Mouse (Mus musculus): Measurements from ENCODE around the gene Tcf7l1.

Gene Tcf7l1

DNA sequence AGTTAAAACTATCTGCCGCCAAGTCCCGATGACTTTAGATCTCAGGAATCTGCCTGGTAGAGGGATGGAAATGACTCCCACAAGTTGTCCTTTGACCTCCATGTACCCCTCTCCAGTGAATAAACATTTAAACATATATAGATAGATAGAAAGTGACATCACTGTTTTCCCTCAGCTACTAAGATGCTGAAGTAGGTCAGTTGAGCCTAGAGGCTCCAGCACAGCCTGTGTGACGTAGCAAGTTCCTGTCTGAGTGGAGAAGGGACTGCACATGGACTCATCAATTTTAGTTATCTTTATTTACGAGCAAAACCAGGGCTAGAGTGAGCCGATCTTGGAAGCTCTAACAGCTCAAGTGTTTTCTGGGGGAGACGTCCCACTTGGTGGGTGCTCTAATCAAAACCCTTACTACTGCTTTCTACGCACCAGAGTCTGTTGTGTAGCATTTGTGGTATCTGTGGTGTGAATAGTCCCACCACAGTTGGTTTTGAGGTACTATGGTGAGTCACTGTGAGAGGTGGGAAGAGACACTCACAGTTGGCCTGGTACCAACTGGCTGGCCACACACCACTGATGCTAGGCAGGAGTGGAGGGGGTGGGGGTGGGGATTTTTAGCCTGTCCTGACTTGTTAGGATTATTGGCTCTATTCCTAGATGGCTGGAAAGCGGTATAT, 129.2 kb downstream of the Tcf7l1 start:
- no peak for DNase-seq (ENCODE audit: low spot score)

DNA sequence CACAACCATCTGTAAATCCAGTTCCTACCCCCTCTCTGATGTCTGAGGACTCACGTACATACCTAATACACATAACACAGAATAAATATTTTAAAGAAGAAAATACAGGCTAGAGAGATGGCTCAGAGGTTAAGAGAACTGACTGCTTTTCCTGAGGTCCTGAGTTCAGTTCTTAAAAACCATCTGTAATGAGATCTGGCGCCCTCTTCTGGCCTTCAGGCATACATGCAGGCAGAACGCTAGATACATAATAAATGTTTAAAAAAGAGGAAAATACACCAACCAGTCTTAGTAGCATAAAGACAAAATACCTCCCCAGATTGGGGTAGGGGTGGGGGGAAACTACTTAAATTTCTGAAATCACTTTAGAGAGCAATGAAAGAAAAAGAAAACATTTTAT, 131.0 kb downstream of the Tcf7l1 start:
- no peak for DNase-seq (ENCODE audit: low spot score)

DNA sequence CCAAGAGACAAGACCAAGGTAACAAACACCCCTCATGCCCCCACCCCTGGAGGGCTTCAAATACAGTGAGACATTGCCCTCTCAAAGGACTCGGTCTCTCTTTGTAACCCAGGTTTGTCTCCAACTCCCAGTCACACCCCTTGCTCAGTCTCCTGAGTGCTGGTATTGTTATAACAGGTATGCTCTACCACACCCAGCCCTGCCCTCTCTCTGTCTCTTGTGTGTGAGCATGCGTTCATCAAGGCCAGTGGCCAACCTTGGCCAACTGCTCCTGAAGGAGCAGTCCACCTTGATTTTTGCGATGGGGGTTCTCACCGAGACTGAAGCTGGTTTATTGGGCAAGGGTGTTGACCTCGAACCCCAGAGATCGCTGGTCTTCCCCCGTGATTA, 133.0 kb downstream of the Tcf7l1 start:
- no peak for DNase-seq (ENCODE audit: low spot score)

DNA sequence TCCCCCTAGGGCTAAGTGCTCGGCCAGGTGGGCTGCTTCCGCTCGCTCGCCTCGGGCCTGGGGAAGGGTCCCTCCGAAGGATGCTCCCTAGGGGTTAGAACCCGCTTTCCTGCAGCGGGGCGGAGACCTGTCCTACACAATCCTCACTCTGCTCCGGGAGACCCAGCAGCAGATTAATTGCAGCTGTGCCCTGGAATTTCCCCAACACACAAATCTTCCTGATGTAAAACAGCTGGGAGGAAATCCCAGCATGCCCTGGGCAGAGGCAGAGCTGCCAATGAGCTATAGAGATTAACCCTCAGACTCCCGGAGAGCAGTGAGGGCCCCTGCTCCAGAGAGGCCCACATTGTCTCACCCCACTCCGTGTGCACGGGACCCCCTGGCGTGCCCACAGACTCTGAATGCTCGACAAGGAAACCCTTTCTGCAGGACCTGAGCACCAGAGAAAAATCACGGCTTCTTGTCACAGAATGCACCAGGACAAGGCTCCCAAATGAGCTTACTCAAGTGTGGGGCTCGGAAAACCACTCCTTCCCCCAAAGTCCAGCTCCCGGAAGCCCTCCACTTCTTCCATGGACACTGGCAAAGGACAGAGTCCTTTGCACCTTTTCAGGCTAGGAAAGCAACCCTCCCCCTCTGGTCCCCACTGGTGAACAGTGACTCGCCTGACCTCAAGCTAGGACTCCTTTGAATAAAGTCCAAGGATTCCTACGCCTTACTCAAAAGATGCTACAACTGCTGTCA, 133.6 kb downstream of the Tcf7l1 start:
- no peak for DNase-seq (ENCODE audit: low spot score)

DNA sequence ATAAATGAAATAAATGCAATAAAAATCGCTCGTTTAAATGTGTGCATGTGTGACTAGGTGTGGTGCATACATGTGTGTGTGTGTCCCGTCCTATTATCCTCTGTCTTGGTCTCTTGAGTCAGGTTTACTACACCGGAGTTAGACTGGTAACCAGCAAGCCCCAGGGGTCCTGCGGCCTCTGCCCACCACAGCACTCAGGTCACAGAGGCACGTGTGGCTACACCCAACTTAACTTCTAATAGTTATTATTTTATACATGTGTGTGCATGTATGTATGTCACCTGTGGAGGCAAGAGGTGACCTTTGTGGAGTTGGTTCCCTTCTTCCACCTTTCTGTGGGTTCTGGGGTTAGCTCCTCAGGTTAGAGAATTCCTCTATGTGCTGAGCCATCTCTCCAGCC, 134.7 kb downstream of the Tcf7l1 start:
- DNase-seq (ENCODE audit: low spot score): no peak

DNA sequence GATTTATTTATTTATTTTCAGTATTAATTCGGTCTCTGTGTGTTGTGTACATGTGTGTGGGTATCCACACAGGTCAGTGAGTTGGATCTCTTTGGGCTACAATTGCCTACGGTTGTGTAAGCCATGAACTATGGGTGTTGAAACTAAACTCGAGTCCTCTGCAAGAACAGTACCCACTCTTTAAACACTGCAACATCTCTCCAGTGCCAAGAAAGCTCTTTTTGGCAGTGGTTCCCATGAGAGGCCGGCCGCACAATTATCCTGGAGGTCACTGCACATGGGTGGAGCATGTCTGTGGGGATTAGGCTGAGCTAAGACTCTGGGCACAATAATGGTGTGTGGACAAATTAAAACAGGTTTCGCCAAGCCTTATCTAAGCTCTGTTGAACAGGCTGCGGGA, 135.6 kb downstream of the Tcf7l1 start:
- no peak for DNase-seq (ENCODE audit: low spot score)

DNA sequence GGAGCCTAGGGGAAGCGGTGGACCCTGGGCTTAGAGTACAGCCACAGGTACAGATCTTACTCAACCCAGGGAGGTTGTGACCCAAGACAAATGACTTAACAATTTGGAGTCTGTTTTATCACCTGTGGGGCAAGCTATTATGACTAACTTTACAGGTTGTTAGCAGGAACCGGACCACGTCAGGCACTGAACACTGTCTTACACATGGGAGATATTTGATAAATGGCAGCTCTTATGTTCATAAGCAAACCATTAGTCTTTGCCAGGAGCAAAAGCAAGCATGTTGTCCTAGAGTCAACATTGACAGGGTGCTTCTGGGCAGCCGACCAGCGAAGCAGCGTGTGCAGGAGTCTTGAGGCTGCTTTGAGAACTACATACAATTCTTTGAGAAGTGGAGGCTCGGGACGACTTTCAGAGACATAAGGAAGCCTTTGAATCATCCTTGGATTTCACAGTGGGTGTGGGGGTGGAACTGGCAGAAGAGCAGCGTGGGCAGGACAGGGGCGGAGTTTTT, 138.7 kb downstream of the Tcf7l1 start:
- no peak for DNase-seq (ENCODE audit: low spot score)

DNA sequence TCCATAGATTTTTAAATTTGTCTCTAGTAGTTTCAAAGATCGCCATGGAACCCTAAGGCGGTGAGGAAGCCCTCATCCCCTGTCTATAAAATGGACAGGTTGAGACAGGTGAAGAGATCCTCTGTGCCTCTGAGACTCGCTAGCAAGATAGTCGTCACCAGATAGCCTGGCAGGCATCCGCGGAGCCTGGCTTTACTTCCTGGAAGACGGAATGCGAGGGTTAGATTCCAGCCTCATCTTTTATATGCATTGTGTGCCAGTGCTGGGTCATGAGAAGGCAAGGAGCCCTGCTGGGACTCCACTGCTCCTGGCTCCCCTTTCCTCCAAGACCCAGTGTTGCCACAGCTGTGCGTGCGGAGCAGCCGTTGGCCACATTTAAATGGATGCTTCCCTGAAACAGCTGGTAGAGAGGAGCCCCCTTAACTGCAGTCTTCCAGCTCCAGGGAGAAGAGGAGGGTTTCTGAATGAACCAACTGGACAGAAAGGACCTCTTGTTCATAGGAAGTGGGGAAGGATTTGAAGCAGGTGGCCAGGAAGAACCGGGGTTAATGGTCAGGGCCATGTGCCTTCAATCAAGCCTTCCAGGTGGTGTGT, 141.0 kb downstream of the Tcf7l1 start:
- no peak for DNase-seq (ENCODE audit: low spot score)

DNA sequence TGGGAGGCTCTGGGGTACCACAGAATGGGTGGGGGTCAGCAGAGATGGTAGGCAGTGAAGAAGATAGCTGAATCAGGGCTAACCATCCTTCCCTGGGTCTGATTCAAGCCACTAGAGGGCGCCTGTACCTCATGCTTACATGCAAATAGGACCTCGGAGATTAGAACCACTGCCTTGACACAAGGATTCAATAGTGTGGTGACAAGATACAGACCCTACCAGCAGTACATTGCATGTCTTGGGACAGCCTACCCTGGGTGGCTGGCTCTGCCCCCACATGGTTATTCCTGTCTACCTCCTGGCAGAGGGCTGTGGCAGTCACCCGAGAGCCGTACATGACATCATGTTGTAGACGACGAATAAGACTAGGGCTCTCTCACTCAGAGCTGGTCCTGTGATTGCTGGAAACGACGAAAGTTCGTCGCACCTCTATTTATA, 141.7 kb downstream of the Tcf7l1 start:
- DNase-seq (ENCODE audit: low spot score): peak; percentile 25

DNA sequence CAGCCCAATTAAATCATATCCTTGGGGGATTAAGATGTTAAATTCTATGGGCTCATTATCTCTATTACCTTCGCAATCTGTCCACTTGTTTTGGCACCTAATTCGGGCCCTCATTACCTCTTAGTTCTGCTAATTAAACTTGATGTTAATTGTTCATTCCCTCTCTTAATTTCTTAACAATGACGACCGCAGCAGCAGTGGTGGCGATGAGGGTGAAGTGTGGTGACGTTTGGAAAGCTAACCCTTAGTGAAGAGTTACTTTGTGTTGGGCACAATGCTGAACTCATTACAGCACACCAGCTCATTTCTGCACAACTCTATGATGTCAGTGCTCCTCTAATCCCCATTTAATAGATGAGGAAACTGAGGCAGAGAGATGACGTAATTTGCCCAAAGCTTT, 143.7 kb downstream of the Tcf7l1 start:
- DNase-seq (ENCODE audit: low spot score): no peak

DNA sequence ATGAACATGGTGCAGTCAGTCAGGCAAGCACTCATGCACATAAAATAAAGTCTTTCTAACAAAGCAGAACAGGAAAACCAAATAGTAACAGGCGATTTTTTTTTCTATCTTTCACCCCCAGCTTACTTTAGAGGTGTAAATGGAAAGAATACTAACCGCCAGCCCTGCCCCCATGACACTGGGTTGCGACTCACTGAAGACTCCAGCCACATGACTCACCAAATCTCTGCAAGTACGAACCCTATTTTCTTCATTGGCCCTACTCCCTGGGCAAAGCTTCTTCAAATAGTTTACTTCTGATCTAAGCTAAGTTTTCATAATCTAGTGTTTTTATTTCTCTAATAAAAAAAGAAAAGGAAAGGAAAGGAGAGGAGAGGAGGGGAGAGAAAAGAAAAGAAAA, 144.5 kb downstream of the Tcf7l1 start:
- DNase-seq (ENCODE audit: low spot score): no peak

DNA sequence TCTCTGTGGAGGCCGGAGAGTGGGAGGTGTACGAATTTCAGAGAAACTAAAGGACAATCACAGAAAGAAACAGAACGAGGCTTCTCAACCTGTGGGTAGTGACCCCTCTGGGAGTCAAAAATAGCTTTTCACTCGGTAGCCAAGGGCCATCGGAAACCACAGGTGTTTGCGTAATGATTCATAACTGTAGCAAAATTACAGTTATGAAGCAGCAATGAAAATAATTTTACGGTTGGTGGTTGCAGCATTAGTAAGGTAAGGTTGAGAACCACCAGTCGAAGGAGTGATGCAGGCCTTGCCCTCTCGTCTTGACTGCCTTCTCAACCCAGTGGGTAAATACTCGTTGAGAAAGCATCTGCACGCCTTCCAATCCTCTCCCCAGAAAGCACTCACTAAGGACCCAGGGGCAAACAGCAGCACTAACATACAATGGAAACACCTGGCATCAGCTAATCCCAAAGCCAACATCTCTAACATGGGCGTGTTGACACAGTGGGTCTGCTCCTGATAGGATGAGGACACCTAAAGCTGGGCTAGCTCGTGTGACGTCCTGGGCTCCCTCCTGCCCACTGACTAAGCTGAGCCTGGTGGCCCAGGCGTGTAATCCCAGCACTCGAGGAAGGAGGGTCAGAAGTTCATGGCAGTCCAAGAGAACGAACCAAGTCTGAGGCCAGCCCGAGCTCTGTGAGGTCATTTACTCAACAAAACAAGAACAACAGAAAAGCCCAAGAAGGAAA, 147.7 kb downstream of the Tcf7l1 start:
- DNase-seq (ENCODE audit: low spot score): no peak

DNA sequence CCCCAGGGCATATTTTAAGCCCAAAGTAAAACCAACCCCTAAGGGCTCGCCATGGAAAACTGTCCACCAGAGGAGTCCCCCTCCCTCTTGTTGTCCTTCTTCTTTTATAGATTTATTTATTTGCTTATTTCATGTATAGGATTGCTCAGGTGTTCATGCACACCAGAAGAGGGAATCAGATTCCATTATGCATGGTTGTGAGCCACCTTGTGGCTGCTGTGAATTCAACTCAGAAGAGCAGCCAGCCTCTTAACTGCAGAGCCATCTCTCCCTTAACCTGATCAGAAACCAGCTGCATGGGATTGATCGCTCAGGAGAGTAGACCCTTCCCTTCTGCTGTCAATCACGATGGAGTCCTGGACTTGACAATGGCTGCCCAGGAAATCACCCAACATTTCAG, 152.1 kb downstream of the Tcf7l1 start:
- DNase-seq (ENCODE audit: low spot score): no peak

DNA sequence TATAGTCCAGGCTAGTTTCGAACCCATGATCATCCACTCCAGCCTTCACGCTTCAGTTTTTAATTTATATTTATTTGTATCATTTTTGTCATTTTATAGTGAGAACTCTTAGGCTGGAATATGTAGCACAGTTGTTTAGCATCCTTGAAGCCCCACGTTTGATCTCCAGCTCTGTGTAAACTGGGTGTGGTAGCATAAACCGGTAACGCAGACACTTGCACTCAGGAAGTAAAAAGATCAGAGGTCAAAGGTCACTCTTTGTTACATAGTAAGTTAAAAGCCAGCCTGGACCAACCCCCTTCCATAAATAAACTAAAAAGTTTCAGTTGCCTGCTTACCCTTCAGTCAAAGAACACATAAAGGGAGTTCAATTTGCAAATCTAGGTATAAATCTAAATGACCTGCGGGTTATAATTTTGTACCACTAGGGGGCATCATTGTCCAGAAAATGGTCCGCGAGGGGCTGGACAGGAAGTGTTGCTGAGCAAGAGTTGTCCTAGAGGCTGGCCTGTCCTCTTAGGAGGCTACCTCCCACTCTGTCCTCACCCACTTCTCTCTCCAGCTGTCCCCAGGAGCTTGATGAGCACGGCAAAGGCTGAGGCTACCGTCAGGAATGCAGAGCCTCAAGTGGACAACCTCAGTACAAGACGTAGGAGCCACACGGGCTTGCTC, 153.2 kb downstream of the Tcf7l1 start:
- DNase-seq (ENCODE audit: low spot score): no peak

DNA sequence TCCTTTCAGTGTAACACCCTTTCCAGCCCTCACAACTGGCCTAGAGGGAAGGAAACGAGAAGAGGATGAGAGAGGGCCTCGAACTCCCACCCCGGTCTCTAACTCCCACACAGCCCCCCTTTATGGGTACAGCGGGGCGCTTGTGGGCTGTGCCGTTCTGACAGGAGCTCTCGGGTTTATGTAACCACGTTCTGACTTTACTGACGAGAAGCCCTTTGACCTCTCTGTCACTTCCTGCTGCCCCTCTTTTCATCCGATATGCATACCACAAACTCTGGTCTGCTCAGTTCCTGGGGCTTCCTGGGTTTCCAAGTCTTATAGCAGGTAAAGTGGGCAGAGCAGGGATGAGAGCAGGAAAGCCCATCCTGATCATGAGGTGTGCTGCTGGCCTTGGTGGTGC, 154.7 kb downstream of the Tcf7l1 start:
- DNase-seq (ENCODE audit: low spot score): no peak

DNA sequence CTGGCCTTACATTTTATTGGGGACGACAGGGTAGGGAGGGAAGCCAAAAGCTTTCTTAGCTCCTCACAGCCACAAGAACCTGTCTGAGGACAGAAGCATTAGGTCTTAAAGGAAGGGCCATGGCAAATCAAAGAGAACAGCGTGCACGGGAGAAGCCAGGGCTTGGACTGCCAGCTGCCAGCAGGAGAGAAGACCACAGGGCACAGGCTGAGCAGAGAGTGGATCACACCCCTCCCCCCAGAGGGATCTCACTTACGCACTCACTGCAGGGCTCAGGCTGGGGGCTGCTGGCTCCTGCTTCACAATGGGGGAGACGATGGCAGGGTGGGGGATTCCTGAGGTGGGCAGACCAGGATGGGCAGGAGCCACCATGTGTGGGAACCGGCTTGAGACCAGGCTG, 157.4 kb downstream of the Tcf7l1 start:
- DNase-seq (ENCODE audit: low spot score): no peak

DNA sequence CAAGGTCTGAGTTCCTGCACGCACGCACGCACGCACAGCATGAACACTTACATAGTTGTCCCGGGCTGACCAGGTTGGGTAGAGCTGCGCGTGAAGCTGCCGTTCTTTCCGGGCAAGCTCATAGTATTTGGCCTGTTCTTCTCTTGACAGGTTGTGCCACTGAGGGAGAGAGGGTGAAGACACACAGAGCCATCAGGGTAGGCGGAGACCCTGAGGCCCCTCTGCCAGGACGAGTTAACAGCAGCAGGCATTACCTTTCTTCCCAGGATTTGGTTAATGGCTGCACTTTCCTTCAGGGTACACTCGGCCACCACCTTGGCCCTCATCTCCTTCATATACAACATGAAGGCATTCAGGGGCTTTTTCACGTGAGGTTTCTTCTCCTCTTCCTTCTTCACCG, 158.1 kb downstream of the Tcf7l1 start:
- no peak for DNase-seq (ENCODE audit: low spot score)

DNA sequence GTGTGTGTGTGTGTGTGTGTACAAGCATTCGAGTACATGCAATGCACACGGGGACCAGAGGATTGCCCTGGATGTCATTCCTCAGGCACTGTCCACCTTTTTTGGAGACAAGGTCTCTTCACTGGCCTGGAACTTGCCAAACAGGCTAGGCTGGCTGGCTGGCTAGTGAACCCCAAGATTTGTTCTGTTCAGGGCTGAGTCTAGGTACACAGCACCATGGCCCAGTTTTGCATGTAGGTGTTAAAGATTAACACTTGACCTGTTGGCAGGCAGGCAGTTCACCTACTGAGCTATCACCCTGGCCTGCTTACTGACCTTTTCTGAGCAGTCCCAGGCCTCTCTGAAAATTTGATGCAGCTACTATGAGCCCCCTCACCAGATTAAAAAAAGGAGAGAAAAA, 158.7 kb downstream of the Tcf7l1 start:
- DNase-seq (ENCODE audit: low spot score): no peak

DNA sequence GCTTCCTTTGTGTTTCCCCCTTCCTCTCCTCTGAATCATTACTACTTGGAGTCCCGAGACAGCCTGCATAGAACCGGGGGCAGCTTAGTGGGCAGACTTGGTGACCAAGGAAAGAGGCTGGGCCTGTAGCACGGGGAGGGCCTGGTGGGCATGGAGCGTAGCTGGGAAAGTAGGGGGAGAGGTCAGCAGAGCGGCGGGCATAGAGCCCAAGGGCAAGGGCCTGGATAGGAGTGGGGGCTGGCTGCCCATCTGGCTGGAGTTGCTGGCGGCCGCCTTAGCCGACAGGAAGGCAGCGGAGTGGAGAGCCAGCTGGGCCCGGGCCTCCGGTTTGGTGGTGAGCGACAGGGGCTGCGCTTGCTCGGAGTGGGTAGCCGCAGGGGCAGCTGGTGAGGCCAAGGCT, 161.8 kb downstream of the Tcf7l1 start:
- no peak for DNase-seq (ENCODE audit: low spot score)

DNA sequence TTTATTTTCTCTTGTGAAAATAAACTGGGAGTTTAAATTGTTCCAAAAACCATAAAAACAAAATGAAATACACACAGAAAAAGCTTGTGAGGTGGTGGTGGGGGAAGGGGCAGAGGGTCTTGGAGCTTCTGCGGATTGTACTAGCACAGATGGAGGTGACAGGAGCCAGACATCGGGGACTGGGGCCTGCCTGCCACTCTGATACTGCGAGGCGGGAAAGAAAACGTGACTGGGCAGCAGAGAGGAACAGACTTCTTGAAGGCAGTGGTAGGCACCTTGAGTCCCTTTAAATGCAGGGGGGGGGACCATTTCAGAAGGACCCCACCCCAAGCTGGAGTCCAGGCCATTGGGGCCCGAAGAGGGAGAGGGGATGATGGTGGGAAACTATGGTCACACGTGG, 162.7 kb downstream of the Tcf7l1 start:
- no peak for DNase-seq (ENCODE audit: low spot score)

DNA sequence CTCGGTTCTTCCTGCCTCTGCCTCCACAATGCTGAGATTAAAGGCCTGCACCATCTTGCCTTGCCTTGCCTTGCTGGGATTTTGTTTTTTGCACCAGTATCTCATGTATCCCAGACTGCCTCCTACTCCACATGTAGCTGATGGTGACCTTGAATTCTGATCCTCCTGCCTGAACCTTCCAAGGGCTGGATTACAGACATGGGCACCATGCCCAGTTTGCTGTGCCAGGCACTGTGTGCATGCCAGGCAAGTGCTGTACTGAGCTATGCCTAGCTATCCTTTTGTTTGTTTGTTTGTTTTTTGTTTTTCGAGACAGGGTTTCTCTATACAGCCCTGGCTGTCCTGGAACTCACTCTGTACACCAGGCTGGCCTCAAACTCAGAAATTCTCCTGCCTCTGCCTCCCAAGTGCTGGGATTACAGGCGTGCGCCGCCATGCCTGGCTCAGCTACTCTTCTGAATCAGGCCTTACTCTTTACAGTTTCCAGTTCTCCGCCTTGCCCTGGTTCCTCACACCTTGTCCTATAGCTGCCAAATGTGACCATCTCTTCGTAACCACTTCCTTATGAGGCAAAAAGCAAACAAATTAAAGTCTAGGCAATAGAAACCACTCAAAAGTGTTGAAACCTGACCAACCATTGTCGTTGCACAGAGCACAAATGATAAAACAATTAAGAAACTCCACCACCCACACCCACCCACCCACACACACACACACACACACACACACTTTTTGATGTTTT, 165.2 kb downstream of the Tcf7l1 start:
- DNase-seq (ENCODE audit: low spot score): no peak
